Mouse (Mus musculus) urinary bladder, adult 2 months (tissue): Measurements from ENCODE around the gene Pcsk2. TPM values are rescaled to one million over a fixed set of nuclear protein-coding genes. Genes with fewer than 3 reads are reported as not detected.

Experiments used
- DNase-seq: peaks from one replicate; pipeline ENCODE4 v3.0.0; 2022; ENCODE audit warnings: low spot score
- polyA plus RNA-seq: library from polyadenylated mRNA; depleted of rRNA; stranded (reverse); fragments of >200 nt; gene quantifications from 2 replicates; pipeline ENCODE4 v1.2.3, GENCODE M21; 2012; rRNA removed

Pcsk2 gene
- 0.10 and 0.17 TPM in 2 replicates for polyA plus RNA-seq

GRCm38 (mm10) chr2:143545758-143546246, at the start of gene Pcsk2:
Gene Pcsk2 (plus strand): TSS chr2:143546156.
- no peak for DNase-seq

DNA sequence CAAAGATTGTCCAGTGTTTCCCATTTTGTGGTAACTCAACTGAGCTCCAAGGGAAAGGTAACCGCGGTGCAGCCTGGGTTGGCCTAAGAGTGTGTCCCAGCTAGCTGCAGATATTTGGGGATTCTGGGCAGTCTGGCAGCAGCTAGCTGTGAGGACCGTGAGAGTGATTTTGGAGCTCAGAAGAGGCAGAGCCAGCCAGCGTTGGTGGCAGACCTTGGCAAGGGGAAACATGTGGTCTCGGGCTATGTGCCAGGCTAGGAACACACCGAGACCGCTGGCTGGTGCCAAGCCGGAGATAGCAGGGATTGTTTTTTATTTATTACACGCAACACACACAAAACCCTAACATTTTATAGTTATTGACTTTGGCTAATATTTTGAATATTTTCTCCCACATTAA, 45.1 kb upstream of the Pcsk2 start:
- DNase-seq: no peak

- no peak for DNase-seq
Measured at GRCm38 (mm10) chr2:143501760-143502159, 44.2 kb upstream of the Pcsk2 start.

- DNase-seq: no peak
Measured at GRCm38 (mm10) chr2:143502203-143502602, 43.8 kb upstream of the Pcsk2 start.

DNA sequence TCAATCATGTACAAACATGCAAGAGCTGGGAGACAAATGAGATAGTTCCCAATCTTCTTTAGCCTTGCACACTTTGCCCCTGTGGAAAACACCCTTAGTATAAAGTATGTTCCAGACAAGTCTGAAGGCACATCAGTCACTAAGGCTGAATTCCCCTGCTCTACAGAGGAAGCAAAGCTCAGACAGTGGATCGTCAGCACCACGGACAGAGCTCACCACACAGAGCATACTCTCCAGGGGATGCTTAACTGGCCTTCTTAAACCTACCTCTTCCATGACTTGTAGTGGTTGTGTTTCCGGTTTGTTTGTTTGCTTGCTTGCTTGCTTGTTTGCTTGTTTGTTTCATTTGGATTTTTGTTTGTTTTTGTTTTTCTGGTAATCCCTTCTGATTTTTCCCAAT, 9.5 kb upstream of the Pcsk2 start:
- DNase-seq: no peak

DNA sequence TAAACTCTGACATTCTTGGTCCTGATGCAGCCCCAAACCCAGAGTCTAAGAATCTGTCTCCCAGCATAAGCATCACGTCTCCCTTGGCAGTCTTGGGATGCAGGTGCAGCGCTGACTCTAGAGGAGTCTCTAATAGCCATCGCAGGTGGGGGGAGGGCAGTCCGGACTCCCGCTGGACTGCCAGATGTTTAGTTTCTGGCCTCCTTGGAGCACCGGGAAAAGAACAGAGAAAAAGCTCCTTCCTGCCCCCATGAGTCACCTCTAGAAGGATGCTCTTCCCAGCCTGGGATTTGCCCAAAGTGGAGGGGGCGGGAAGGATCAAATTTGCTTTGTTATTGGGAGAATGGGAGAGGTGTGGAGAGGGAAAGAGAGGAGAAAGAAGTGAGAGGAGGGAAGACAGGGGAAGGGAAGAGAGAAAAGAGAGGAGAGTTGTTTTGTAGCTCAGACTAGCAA, 631 bp upstream of the Pcsk2 start:
- DNase-seq: no peak

DNA sequence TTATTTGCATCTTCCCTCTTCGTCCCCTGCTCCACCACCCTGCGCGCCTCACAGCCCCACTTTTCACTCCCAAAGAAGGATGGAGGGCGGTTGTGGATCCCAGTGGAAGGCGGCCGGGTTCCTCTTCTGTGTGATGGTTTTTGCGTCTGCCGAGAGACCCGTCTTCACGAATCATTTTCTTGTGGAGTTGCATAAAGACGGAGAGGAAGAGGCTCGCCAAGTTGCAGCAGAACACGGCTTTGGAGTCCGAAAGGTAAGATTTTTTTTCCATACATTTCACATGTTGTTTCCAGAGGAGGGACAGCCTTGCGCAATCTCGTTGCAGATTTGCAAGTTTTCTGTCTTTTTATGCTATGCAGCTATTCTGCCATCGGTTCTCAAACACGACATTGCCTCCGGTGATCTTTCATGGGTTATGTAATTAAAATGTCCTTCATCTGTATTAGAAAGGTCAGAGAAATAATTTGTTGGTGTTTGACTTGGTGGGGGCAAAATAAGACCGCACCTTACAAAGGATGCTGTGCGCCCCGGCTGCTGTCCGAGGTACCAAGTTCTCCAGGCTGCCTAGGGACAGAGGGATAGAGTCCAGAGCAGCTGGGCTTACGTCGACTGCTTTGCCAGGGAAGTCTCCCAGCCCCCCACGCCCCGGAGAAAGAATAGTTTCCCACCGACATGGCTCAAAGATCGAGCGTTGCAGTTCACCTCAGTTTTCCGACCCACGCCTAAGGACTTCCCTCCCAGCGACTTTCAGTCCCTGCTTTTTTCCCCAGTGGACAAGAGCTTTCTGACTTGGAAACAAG, 656 bp downstream of the Pcsk2 start:
- DNase-seq: no peak

DNA sequence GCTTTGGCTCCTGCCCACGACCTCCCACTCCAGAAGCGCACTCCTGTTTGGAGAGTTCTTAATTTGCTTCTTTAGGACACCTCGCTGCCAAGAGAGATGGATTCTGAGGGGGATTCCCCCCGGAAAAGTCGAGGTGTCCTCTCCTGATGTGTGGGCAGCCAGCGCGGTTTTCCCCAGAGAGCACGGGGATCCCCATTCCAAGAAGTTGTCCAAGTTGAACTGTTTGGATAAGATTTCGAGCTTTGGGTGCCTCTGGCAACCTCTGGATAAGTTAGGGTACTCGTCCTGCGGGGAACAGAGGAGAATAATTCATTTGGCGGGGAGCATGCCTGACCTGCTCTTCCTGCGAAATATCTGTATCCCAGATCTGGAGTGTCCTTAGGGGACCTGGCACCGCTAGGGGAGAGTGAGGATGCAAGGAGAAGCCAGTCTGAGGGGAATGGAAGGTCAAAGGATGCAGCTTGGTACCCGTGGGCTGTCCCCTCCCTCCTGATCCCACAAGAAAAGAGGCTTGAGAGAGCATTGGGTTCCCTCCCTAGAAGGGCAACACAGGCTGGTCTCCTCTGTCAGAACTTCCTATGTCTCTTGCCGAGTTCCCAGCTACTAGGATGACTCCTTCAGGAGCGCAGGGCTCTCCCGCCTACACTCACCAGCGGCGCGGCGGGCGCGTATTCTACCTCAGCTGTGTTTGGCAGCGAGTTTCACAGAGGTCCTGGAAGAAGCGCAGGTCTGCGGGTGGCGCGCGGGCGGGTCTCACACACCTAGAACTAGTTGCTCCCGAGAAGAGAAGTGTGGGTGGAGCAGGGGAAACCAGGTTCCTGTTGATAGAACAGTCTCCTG, 1.5 kb downstream of the Pcsk2 start:
- DNase-seq: no peak

- DNase-seq: no peak
Measured at GRCm38 (mm10) chr2:143560384-143560783, 14.4 kb downstream of the Pcsk2 start.

DNA sequence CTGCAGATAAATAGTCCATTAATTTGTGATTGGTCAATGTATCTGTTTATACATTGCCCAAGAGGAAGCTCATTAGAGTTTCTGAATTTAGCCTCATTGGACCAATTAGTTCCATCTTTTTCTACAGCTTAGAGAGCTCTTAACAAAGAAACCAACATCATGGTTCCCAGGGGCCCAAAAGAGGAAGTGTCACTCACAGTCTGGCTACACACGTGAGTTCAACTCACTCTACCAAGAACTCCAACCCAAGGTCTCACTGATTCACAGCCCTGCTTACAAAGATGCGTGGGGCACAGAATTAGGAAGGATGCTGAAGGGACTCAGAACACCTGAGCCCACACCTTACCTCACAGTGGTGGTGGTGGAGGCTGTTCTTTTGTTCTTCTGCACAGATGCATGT, 19.1 kb downstream of the Pcsk2 start:
- DNase-seq: no peak

GRCm38 (mm10) chr2:143565961-143566360, 20.0 kb downstream of the Pcsk2 start:
- no peak for DNase-seq

GRCm38 (mm10) chr2:143585341-143585740, 39.4 kb downstream of the Pcsk2 start:
- DNase-seq: no peak

- DNase-seq: no peak
Measured at GRCm38 (mm10) chr2:143590398-143590797, 44.4 kb downstream of the Pcsk2 start.

GRCm38 (mm10) chr2:143603071-143603470, 57.1 kb downstream of the Pcsk2 start:
- DNase-seq: no peak

DNA sequence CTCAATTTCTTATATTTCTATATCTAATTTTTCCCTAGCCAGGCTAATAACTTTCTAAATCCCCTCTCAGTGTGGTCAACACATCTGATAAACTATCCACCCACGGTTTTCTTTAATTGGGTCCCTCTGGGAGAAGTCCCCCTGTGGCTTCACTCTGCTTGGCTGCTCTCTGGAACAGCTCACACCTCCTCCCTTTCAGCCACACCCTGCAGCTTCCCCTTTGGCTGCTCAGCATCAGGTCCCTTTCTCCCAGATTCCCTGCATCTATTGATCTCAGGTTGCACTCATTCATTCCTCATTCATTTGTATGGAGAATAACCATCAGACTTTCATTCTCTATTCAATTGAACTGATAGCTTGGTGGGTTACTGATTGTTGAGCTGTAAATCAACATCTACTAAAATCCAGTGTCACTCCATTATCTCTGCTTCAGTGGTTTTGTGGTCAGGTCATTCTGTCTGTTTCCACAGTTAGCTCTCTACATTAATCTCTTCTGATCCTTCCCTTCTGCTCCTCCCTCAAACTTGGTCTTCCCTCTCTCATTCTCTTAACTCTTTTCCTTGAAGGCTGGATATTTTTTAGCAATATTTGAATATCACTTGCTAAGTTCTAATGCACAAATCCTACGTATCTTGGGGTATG, 58.0 kb downstream of the Pcsk2 start:
- no peak for DNase-seq

GRCm38 (mm10) chr2:143610355-143611331, 64.7 kb downstream of the Pcsk2 start:
- no peak for DNase-seq

DNA sequence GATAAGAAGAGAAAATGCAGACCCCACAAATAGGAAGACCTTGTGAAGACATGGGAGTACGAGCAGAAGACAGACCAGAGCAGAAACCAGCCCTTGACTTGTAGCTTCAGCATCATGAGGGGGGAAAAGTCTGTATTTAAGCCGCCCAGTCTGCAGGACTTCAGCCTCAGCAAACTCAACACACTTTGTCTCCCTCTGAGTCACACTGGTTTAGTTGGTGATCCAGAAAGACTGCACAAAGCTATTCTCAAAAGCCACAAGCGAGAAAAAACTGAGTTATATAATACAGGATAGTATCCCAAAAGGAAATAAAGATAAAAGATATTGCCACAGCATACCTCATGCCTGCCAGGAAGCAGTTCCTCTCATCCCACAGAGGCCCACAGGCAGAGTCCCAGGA, 67.5 kb downstream of the Pcsk2 start:
- no peak for DNase-seq

- no peak for DNase-seq
Measured at GRCm38 (mm10) chr2:143614775-143615174, 68.8 kb downstream of the Pcsk2 start.

DNA sequence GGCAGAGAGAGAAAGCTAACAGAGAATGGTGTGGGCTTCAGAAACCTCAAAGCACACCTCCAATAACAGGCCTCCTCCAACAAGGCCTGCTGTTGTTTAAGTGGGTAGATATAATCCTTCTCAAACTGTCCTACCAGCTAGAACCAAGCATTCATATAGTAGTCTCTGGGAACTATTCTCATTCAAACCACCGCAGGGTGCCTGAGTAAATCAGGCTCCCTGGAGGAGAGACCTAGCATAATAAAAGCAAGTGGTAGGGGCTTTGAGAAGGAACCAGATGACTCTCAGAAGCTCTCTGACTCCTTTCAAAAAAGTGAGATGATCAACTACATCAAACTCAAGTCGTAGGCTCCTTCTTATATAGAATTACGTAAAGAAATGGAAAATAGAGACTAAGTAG, 75.0 kb downstream of the Pcsk2 start:
- no peak for DNase-seq

GRCm38 (mm10) chr2:143623916-143624315, 78.0 kb downstream of the Pcsk2 start:
- no peak for DNase-seq

DNA sequence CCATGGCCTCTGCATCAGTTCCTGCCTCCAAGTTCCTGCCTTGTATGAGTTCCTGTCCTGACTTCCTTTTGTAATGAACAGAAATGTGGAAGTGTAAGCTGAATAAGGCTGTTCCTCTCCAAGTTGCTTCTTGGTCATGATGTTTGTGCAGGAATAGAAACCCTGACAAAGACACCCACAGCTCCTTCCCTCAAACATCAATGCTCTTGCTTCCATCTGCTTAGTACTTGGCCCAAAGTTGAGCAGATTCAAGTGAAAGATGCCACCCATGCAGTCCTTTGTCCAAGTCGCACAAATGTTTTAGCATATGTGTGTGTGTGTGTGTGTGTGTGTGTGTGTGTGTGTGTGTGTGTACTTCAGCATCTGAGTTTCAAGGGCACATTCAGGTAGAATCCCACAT, 97.3 kb downstream of the Pcsk2 start:
- DNase-seq: no peak
